ENCODE assay signal across 32 mouse cellular contexts in the genomic region with DNA sequence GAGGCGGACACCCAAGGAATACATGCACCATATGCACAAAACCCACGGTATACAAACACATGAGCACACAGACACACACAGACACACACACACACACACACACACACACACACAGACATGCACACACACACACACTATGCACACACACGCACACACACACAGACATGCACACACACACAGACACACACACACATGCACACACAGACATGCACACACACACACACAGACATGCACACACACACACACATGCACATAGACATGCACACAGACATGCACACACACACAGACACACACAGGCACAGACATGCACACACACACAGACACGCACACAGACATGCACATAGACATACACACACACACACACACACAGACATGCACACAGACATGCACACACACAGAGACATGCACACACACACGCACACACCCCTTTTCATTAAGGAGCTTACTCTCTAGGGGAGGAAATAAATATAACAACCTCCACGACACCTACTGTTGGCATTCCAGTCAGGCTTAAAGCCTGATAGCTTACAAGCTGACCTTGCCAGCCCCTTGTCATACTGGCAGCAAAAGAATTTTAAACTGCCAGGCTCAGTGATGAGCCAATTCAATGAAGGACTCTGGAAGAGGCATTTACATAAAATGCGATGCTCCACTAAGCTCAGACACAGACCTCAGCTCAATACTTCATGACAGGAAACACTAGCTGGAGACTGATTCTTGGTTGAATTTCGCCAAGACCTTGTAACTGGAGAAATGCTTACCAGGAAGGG. TPM values are rescaled to one million over a fixed set of nuclear protein-coding genes. Genes with fewer than 3 reads are reported as not detected.
A peak's percentile ranks its signal among the peaks of the same experiment; 100 is the strongest.
DNase-seq lines count a peak whose midpoint lies in the region; ATAC-seq lines count a peak whose summit lies in the region.
"Had no signal": no experiment of that assay in that cellular context is flagged by ENCODE, and none has a peak within 500 bp of the region (broad histone marks: within the 10 kb centered on the region; RNA-seq: fewer than 3 reads in every experiment).

No protein-coding gene starts in this region.

- H3K4me2 ChIP-seq in kidney, embryonic 15.5 days = no peak overlapping the region
- H3K4me2 ChIP-seq in liver, embryonic 12.5 days = no peak overlapping the region
- H3K4me2 ChIP-seq: embryonic facial prominence, embryonic 13.5 days; heart, embryonic 15.5 days; intestine, embryonic 15.5 days; liver, embryonic 15.5 days; lung, embryonic 14.5 days; midbrain, embryonic 13.5 days; neural tube, embryonic 15.5 days had no signal

- no peaks in the 10 kb centered on the region for H3K27me3 ChIP-seq in kidney, embryonic 15.5 days
- peaks cover 9% of the 10 kb centered on the region; the same call in 1 of the 2 replicates for H3K27me3 ChIP-seq in liver, embryonic 12.5 days (replicated peaks)
- H3K27me3 ChIP-seq: intestine, embryonic 15.5 days; neural tube, embryonic 15.5 days had no signal

- 72% methylated on average over 8 of the region's 8 CpGs for WGBS in kidney, embryonic 15.5 days
- WGBS in liver, embryonic 12.5 days (ENCODE audit: insufficient replicate concordance) = 71% methylated on average over 8 of the region's 8 CpGs

- H3K4me3 ChIP-seq in kidney, embryonic 15.5 days (replicated peaks) = no peak overlapping the region
- no peak overlapping the region for H3K4me3 ChIP-seq in liver, embryonic 12.5 days
- H3K4me3 ChIP-seq: embryonic facial prominence, embryonic 13.5 days; erythroblast, embryonic 14.5 days; heart, embryonic 15.5 days; hindbrain, embryonic 10.5 days; intestine, embryonic 15.5 days; liver, embryonic 15.5 days; midbrain, embryonic 13.5 days; neural tube, embryonic 15.5 days had no signal

- H3K4me1 ChIP-seq in kidney, embryonic 15.5 days = peaks cover 45% of the 10 kb centered on the region
- H3K4me1 ChIP-seq in liver, embryonic 12.5 days = peaks cover 12% of the 10 kb centered on the region

- no peaks in the 10 kb centered on the region for H3K36me3 ChIP-seq in kidney, embryonic 15.5 days
- no peaks in the 10 kb centered on the region for H3K36me3 ChIP-seq in liver, embryonic 12.5 days
- H3K36me3 ChIP-seq: embryonic facial prominence, embryonic 13.5 days; G1E; heart, embryonic 15.5 days; hindbrain, embryonic 10.5 days; intestine, embryonic 15.5 days; liver, embryonic 15.5 days; midbrain, embryonic 13.5 days; neural tube, embryonic 15.5 days had no signal

- no peak overlapping the region for H3K9ac ChIP-seq in kidney, embryonic 15.5 days
- H3K9ac ChIP-seq in liver, embryonic 12.5 days = no peak overlapping the region
- H3K9ac ChIP-seq: embryonic facial prominence, embryonic 13.5 days; heart, embryonic 15.5 days; intestine, embryonic 15.5 days; liver, embryonic 15.5 days; lung, embryonic 14.5 days; midbrain, embryonic 13.5 days; neural tube, embryonic 15.5 days had no signal

- no peak for ATAC-seq in kidney, embryonic 15.5 days (replicated peaks; ENCODE audit: low FRiP score)
- no peak for ATAC-seq in liver, embryonic 12.5 days
- ATAC-seq: forebrain, embryonic 16.5 days; hindbrain, embryonic 16.5 days; intestine, embryonic 15.5 days; midbrain, embryonic 13.5 days had no signal

- 0 out of 2 replicates have a peak overlapping the region, but pooled peaks have one; percentile 20 for H3K27ac ChIP-seq in kidney, embryonic 15.5 days
- no peak overlapping the region for H3K27ac ChIP-seq in liver, embryonic 12.5 days
- H3K27ac ChIP-seq: embryonic facial prominence, embryonic 13.5 days; heart, embryonic 15.5 days; hindbrain, embryonic 10.5 days; intestine, embryonic 15.5 days; liver, embryonic 15.5 days; midbrain, embryonic 13.5 days; neural tube, embryonic 15.5 days had no signal

- DNase-seq in adrenal gland, adult 2 months = peak; percentile 38
- no peak for DNase-seq in adrenal gland, adult 18-20 months (ENCODE audit: low spot score in 2 of 2)
- peak; percentile 37 to 61 for DNase-seq in heart, adult 18-20 months
- no peak for DNase-seq in heart, adult 9 months (ENCODE audit: low spot score in 2 of 2)
- no peak for DNase-seq in kidney, adult 9 months
- peak; percentile 33 for DNase-seq in A20 (ENCODE audit: low read depth, low spot score)
- DNase-seq: cerebellum, adult 11-12 months; cerebellum, adult 9-11 months; embryo, embryonic 11 days; gastrocnemius, postnatal 14 days; kidney, adult 2 months; kidney, postnatal 10 days; layer of hippocampus, adult 9-11 months; liver; lung, embryonic 14.5 days; lung, postnatal 14 days; retina, postnatal 1 day; right cerebral cortex, postnatal 14 days; thymus, postnatal 14 days had no signal

- H3K9me3 ChIP-seq in kidney, embryonic 15.5 days (replicated peaks) = no peaks in the 10 kb centered on the region
- no peaks in the 10 kb centered on the region for H3K9me3 ChIP-seq in liver, embryonic 12.5 days (replicated peaks)
- H3K9me3 ChIP-seq: embryonic facial prominence, embryonic 13.5 days; heart, embryonic 15.5 days; hindbrain, embryonic 10.5 days; intestine, embryonic 15.5 days; liver, embryonic 15.5 days; midbrain, embryonic 13.5 days; neural tube, embryonic 15.5 days had no signal

RNA-seq across cellular contexts. Expression of gene Smco4, which starts 2.7 kb away (rescaled TPM):
- total RNA-seq in adrenal gland, adult 2 months (2021) = 10 to 100 TPM; 19.5 to 36.4 TPM
- polyA plus RNA-seq in adrenal gland, adult 2 months (2012; rRNA removed) = 6.8 and 8.8 TPM in 2 replicates
- 10 to 100 TPM; 16.6 to 28.7 TPM for total RNA-seq in adrenal gland, adult 18-20 months (2021)
- 10 to 100 TPM; 19.1 to 24.0 TPM for total RNA-seq in heart, adult 18-20 months (2021)
- 4.5 and 6.3 TPM in 2 replicates for polyA plus RNA-seq in kidney, embryonic 15.5 days (2015; fragmentation: Nextera tagmentation; extraction: Ambion mirVana)
- 1.1 and 1.6 TPM in 2 replicates for polyA plus RNA-seq in liver, embryonic 12.5 days (2016; fragmentation: Nextera tagmentation; extraction: Ambion mirVana)
- polyA plus RNA-seq: G1E had no signal

Comparison
In these comparisons a context has a peak if more than half of its experiments do, and no peak if none do; other contexts are left out.
1. DNase-seq: peak in adrenal gland, adult 2 months (single experiment), heart, adult 18-20 months (2 of 2) and A20 (single experiment); none in adrenal gland, adult 18-20 months (0 of 2), heart, adult 9 months (0 of 2) and kidney, adult 9 months (single experiment).